Mouse (Mus musculus) cerebellum, adult 11-12 months (tissue): ENCODE measurements around the gene Tie1.
"Not testable (repeated sequence)": the region's sequence is repeated elsewhere in the genome, so short reads cannot be mapped to it uniquely, and the experiment has no call there.

ENCODE experiments used
- DNase-seq: peaks from one replicate; pipeline ENCODE4 v3.0.0; 2022

The Tie1 gene

GRCm38 (mm10) chr4:118489717-118490132, at the start of gene Tie1:
Tie1 (minus strand) TSS chr4:118490061.
- DNase-seq = no peak

- no peak for DNase-seq
These were observed 47.9 kb upstream of the Tie1 start for GRCm38 (mm10) chr4:118537801-118538200.

GRCm38 (mm10) chr4:118535610-118536009, 45.7 kb upstream of the Tie1 start:
- DNase-seq = no peak

- no peak for DNase-seq
These were observed 43.7 kb upstream of the Tie1 start for GRCm38 (mm10) chr4:118533605-118534004.

- DNase-seq = no peak
These were observed 43.3 kb upstream of the Tie1 start for GRCm38 (mm10) chr4:118533156-118533555.

- DNase-seq = no peak
These were observed 42.8 kb upstream of the Tie1 start for GRCm38 (mm10) chr4:118532663-118533062.

GRCm38 (mm10) chr4:118527720-118528119, 37.9 kb upstream of the Tie1 start:
- DNase-seq = no peak

- DNase-seq = no peak
These were observed 37.4 kb upstream of the Tie1 start for GRCm38 (mm10) chr4:118527335-118527681.

- no peak for DNase-seq
These were observed 36.8 kb upstream of the Tie1 start, which contains the start of gene 2610528J11Rik for GRCm38 (mm10) chr4:118526408-118527334. 2610528J11Rik (plus strand) TSS chr4:118526999.

- no peak for DNase-seq
These were observed 35.9 kb upstream of the Tie1 start for GRCm38 (mm10) chr4:118525779-118526178.

- DNase-seq = no peak
These were observed 34.1 kb upstream of the Tie1 start for GRCm38 (mm10) chr4:118523976-118524375.

- DNase-seq = no peak
These were observed 32.4 kb upstream of the Tie1 start for GRCm38 (mm10) chr4:118522248-118522647.

GRCm38 (mm10) chr4:118518208-118518607, 28.3 kb upstream of the Tie1 start:
- no peak for DNase-seq

- no peak for DNase-seq
These were observed 27.8 kb upstream of the Tie1 start for GRCm38 (mm10) chr4:118517497-118518146.

- no peak for DNase-seq
These were observed 27.0 kb upstream of the Tie1 start for GRCm38 (mm10) chr4:118516699-118517496.

- no peak for DNase-seq
These were observed 19.2 kb upstream of the Tie1 start for GRCm38 (mm10) chr4:118509050-118509449.

GRCm38 (mm10) chr4:118507171-118507570, 17.3 kb upstream of the Tie1 start:
- not testable (repeated sequence) for DNase-seq

GRCm38 (mm10) chr4:118505551-118505950, 15.7 kb upstream of the Tie1 start:
- DNase-seq = no peak

GRCm38 (mm10) chr4:118500792-118501191, 10.9 kb upstream of the Tie1 start:
- DNase-seq = no peak

- DNase-seq = no peak
These were observed 10.4 kb upstream of the Tie1 start for GRCm38 (mm10) chr4:118500171-118500724.

- DNase-seq = no peak
These were observed 600 bp upstream of the Tie1 start for GRCm38 (mm10) chr4:118490461-118490860.

- DNase-seq = no peak
These were observed 12.9 kb downstream of the Tie1 start for GRCm38 (mm10) chr4:118476773-118477530.
